Mouse (Mus musculus): ENCODE data around the gene Cbl. TPM values are rescaled to one million over a fixed set of nuclear protein-coding genes. Genes with fewer than 3 reads are reported as not detected.
A peak's percentile ranks its signal among the peaks of the same experiment; 100 is the strongest.

Cbl gene
- polyA plus RNA-seq, 1 experiment from 2014 or later = 12.0 TPM

GRCm38 (mm10) chr9:44093612-44094503 lies 140.0 kb downstream of the Cbl start:
- no peak overlapping the region for H3K27ac ChIP-seq (ENCODE audit: low read depth, low read length)
- no peak overlapping the region for H3K9ac ChIP-seq (ENCODE audit: low read depth, low read length)
- peak; percentile 61; the same call in 1 of the 2 replicates for ATAC-seq (replicated peaks; ENCODE audit: low FRiP score)
- no peaks in the 10 kb centered on the region; the same call in 1 of the 2 replicates for H3K36me3 ChIP-seq (ENCODE audit: control insufficient read depth, insufficient read depth, low read length)
- 52% methylated on average over 24 of the region's 24 CpGs for WGBS
- H3K9me3 ChIP-seq (ENCODE audit: control insufficient read depth, low read length) = no peaks in the 10 kb centered on the region
- no peak overlapping the region for H3K4me3 ChIP-seq (ENCODE audit: low read depth, low read length)
- no peaks in the 10 kb centered on the region; the same call in 1 of the 2 replicates for H3K4me1 ChIP-seq (replicated peaks; ENCODE audit: control insufficient read depth, insufficient read depth, low read length)
- DNase-seq (ENCODE audit: low spot score) = peak; percentile 69
- no peaks in the 10 kb centered on the region for H3K27me3 ChIP-seq (replicated peaks; ENCODE audit: control insufficient read depth, insufficient read depth, low read length)
- no peak overlapping the region for H3K4me2 ChIP-seq

Other genes with a start within 250 kb of the Cbl start
- 0.18 TPM in 1 of 2 replicates, not detected in the other for gene Thy1, start 190.7 kb downstream of the Cbl start, polyA plus RNA-seq (2014; fragmentation: Nextera tagmentation; extraction: Ambion mirVana)
- gene Usp2, start 167.0 kb downstream of the Cbl start, polyA plus RNA-seq (2014; fragmentation: Nextera tagmentation; extraction: Ambion mirVana) = 4.4 and 7.7 TPM in 2 replicates
- gene Mfrp, start 132.3 kb downstream of the Cbl start, polyA plus RNA-seq (2014; fragmentation: Nextera tagmentation; extraction: Ambion mirVana) = 0.14 TPM in 1 of 2 replicates, not detected in the other
- gene C1qtnf5, start 126.8 kb downstream of the Cbl start, polyA plus RNA-seq (2014; fragmentation: Nextera tagmentation; extraction: Ambion mirVana) = 0.13 and 0.26 TPM in 2 replicates
- gene Gm49380, start 120.5 kb downstream of the Cbl start, polyA plus RNA-seq (2014; fragmentation: Nextera tagmentation; extraction: Ambion mirVana) = not detected in 2 replicates
- gene Rnf26, start 120.5 kb downstream of the Cbl start, polyA plus RNA-seq (2014; fragmentation: Nextera tagmentation; extraction: Ambion mirVana) = 61.1 and 62.3 TPM in 2 replicates
- 12.0 and 13.0 TPM in 2 replicates for gene Mcam, start 99.6 kb downstream of the Cbl start, polyA plus RNA-seq (2014; fragmentation: Nextera tagmentation; extraction: Ambion mirVana)
- gene Ccdc153, start 6.6 kb upstream of the Cbl start, polyA plus RNA-seq (2014; fragmentation: Nextera tagmentation; extraction: Ambion mirVana) = not detected in 2 replicates
- gene Pdzd3, start 17.4 kb upstream of the Cbl start, polyA plus RNA-seq (2014; fragmentation: Nextera tagmentation; extraction: Ambion mirVana) = 0.10 TPM in 1 of 2 replicates, not detected in the other
- gene Nlrx1, start 34.5 kb upstream of the Cbl start, polyA plus RNA-seq (2014; fragmentation: Nextera tagmentation; extraction: Ambion mirVana) = 4.3 and 4.9 TPM in 2 replicates
- gene Abcg4, start 54.6 kb upstream of the Cbl start, polyA plus RNA-seq (2014; fragmentation: Nextera tagmentation; extraction: Ambion mirVana) = 11.6 and 13.8 TPM in 2 replicates
- gene Hinfp, start 71.6 kb upstream of the Cbl start, polyA plus RNA-seq (2014; fragmentation: Nextera tagmentation; extraction: Ambion mirVana) = 19.3 and 20.2 TPM in 2 replicates
- gene C2cd2l, start 86.2 kb upstream of the Cbl start, polyA plus RNA-seq (2014; fragmentation: Nextera tagmentation; extraction: Ambion mirVana) = 8.9 and 9.3 TPM in 2 replicates
- gene Dpagt1, start 92.0 kb upstream of the Cbl start, polyA plus RNA-seq (2014; fragmentation: Nextera tagmentation; extraction: Ambion mirVana) = 39.5 and 41.9 TPM in 2 replicates
- gene H2afx, start 100.6 kb upstream of the Cbl start, polyA plus RNA-seq (2014; fragmentation: Nextera tagmentation; extraction: Ambion mirVana) = 250 TPM in 2 replicates
- 879 and 949 TPM in 2 replicates for gene Hmbs, start 110.2 kb upstream of the Cbl start, polyA plus RNA-seq (2014; fragmentation: Nextera tagmentation; extraction: Ambion mirVana)
- 25.2 and 26.1 TPM in 2 replicates for gene Vps11, start 127.6 kb upstream of the Cbl start, polyA plus RNA-seq (2014; fragmentation: Nextera tagmentation; extraction: Ambion mirVana)
- 37.1 and 37.7 TPM in 2 replicates for gene Hyou1, start 145.4 kb upstream of the Cbl start, polyA plus RNA-seq (2014; fragmentation: Nextera tagmentation; extraction: Ambion mirVana)
- gene Slc37a4, start 162.8 kb upstream of the Cbl start, polyA plus RNA-seq (2014; fragmentation: Nextera tagmentation; extraction: Ambion mirVana) = 33.2 TPM in 2 replicates
- 2,656 and 2,838 TPM in 2 replicates for gene Rps25, start 173.1 kb upstream of the Cbl start, polyA plus RNA-seq (2014; fragmentation: Nextera tagmentation; extraction: Ambion mirVana)
- 99.5 and 107 TPM in 2 replicates for gene Trappc4, start 173.6 kb upstream of the Cbl start, polyA plus RNA-seq (2014; fragmentation: Nextera tagmentation; extraction: Ambion mirVana)
- 25.0 and 26.1 TPM in 2 replicates for gene Ccdc84, start 184.5 kb upstream of the Cbl start, polyA plus RNA-seq (2014; fragmentation: Nextera tagmentation; extraction: Ambion mirVana)
- gene Foxr1, start 207.1 kb upstream of the Cbl start, polyA plus RNA-seq (2014; fragmentation: Nextera tagmentation; extraction: Ambion mirVana) = not detected in 2 replicates
- not detected in 2 replicates for gene Upk2, start 220.9 kb upstream of the Cbl start, polyA plus RNA-seq (2014; fragmentation: Nextera tagmentation; extraction: Ambion mirVana)
- 4.1 and 5.0 TPM in 2 replicates for gene Bcl9l, start 248.8 kb upstream of the Cbl start, polyA plus RNA-seq (2014; fragmentation: Nextera tagmentation; extraction: Ambion mirVana)